Mouse (Mus musculus): ENCODE results near the gene Spag17. TPM values are rescaled to one million over a fixed set of nuclear protein-coding genes. Genes with fewer than 3 reads are reported as not detected.

The Spag17 gene
- polyA plus RNA-seq, 1 experiment from 2014 or later, result 0.80 TPM

DNA sequence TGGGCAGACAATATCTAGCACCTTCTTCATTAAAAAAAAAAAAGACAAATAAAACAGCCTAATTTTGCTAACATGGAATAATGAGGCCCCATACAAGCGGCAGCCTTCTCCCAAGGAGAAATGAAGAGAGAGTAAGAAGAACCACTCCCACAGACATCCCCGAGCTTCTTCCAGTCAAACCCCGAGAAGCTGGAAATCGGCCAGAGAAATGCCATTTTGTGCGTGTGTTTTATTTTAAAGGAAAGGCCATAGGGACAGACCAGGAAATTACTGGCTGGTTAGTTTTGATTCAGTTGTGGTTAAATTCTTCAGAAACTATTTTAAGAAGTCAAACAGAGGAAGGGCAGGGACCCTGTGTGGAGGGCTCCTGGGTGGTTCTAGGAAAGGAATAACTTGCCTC lies 85.6 kb downstream of the Spag17 start:
- no peak overlapping the region for H3K4me2 ChIP-seq
- no peaks in the 10 kb centered on the region for H3K36me3 ChIP-seq
- H3K4me1 ChIP-seq (replicated peaks), result no peaks in the 10 kb centered on the region
- no peak for ATAC-seq (ENCODE audit: low FRiP score, low read depth)
- H3K27ac ChIP-seq (replicated peaks), result no peak overlapping the region
- 62% methylated on average over 5 of the region's 5 CpGs for WGBS
- H3K4me3 ChIP-seq, result no peak overlapping the region
- no peaks in the 10 kb centered on the region for H3K9me3 ChIP-seq
- H3K27me3 ChIP-seq, result no peaks in the 10 kb centered on the region
- H3K9ac ChIP-seq, result no peak overlapping the region

DNA sequence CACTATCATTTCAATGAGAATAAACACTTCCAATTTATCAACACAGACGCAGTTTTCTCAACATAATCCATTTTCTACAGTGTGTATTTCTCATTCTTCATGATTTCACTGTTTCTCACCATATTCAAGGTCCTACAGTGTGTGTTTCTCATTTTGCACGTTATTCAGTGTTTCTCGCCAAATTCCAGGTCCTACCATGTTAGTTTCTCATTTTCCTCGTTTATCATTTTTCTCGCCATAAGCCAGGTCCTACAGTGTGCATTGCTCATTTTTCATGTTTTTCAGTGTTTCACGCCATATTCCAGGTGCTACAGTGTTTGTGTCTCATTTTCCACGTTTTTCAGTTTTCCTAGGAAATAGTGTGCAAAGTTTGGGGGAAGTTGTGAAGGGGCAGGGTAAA lies 95.8 kb downstream of the Spag17 start:
- H3K4me2 ChIP-seq, result no peak overlapping the region
- no peak for ATAC-seq (ENCODE audit: low FRiP score, low read depth)
- no peaks in the 10 kb centered on the region for H3K36me3 ChIP-seq
- H3K27me3 ChIP-seq, result no peaks in the 10 kb centered on the region
- no peak overlapping the region for H3K27ac ChIP-seq (replicated peaks)
- 68% methylated on average over 7 of the region's 7 CpGs for WGBS
- H3K4me3 ChIP-seq, result no peak overlapping the region
- H3K9ac ChIP-seq, result no peak overlapping the region
- no peaks in the 10 kb centered on the region for H3K9me3 ChIP-seq
- H3K4me1 ChIP-seq (replicated peaks), result no peaks in the 10 kb centered on the region

DNA sequence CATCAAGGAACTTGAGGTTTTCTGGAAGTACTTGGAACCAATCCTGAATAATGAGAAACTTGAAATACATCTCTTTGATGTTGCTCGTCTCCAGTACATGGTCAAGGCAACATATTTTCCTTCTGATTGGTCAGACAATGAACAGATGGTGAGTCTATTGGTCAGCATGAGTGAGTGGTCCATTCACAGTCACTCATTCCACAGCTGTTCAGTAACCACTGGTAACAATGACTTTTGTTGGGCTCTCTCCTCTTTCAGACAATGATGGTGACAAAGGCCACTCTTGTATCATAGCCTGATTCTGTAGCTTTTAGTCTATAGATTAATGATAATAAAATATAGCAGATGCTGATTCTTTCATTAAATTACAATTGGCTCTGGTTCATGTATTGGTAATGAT lies 119.5 kb downstream of the Spag17 start:
- H3K9me3 ChIP-seq, result no peaks in the 10 kb centered on the region
- 31% methylated on average over 1 of the region's 1 CpGs for WGBS
- no peaks in the 10 kb centered on the region for H3K36me3 ChIP-seq
- no peaks in the 10 kb centered on the region for H3K27me3 ChIP-seq
- H3K4me2 ChIP-seq, result no peak overlapping the region
- H3K9ac ChIP-seq, result no peak overlapping the region
- H3K4me3 ChIP-seq, result no peak overlapping the region
- no peak overlapping the region for H3K27ac ChIP-seq (replicated peaks)
- H3K4me1 ChIP-seq (replicated peaks), result no peaks in the 10 kb centered on the region
- ATAC-seq (ENCODE audit: low FRiP score, low read depth), result no peak

DNA sequence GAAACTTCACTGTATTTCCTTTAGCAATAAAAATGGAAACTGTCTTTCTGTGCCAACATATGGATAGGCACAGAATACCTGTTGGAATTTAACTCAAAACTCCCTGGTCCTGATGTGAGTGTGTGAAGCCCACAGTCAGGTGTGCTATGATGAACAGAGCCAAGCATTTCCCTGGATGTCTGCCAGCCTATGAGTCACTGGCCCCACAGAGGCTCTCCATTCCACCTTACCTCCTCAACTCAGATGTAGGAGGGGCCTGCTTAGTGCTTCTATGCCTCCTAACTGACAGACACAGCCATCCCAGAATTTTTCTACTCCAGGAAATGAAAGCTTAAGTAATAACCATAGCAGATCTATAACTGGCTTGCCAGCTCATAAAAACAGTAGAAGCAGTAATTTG lies 124.6 kb downstream of the Spag17 start:
- Histone ChIP-seq H3K9me3 (no peaks in the 10 kb centered on the region), H3K9ac (no peak overlapping the region), H3K4me1 (replicated peaks) (no peaks in the 10 kb centered on the region), H3K4me3 (no peak overlapping the region), H3K36me3 (no peaks in the 10 kb centered on the region), H3K27me3 (no peaks in the 10 kb centered on the region), H3K27ac (replicated peaks) (no peak overlapping the region), H3K4me2 (no peak overlapping the region)
- no peak for ATAC-seq (ENCODE audit: low FRiP score, low read depth)

DNA sequence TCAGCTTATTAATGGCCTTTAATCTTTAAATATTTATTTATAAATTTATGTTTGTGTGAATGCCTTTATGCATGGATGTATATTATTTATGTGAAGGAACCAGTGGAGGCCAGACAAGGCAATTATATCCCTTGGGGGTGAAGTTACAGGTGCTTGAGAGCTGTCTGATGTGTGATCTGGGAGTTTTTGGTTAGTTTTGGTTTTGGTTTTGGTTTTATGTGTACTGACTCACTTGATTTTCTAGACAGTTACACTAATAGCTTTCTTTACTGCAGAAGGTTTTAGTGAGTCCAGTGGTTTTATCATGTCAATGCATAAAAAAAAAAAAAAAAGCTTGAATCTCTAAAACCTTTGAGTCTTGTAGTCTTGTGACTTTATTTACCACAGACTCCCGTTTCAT lies 128.9 kb downstream of the Spag17 start:
- 93% methylated on average over 1 of the region's 1 CpGs for WGBS
- H3K27ac ChIP-seq (replicated peaks), result no peak overlapping the region
- no peak overlapping the region for H3K9ac ChIP-seq
- H3K9me3 ChIP-seq, result peaks cover 4% of the 10 kb centered on the region; the same call in 1 of the 2 replicates
- H3K27me3 ChIP-seq, result no peaks in the 10 kb centered on the region
- H3K36me3 ChIP-seq, result no peaks in the 10 kb centered on the region
- H3K4me3 ChIP-seq, result no peak overlapping the region
- H3K4me1 ChIP-seq (replicated peaks), result no peaks in the 10 kb centered on the region
- ATAC-seq (ENCODE audit: low FRiP score, low read depth), result no peak
- H3K4me2 ChIP-seq, result no peak overlapping the region

DNA sequence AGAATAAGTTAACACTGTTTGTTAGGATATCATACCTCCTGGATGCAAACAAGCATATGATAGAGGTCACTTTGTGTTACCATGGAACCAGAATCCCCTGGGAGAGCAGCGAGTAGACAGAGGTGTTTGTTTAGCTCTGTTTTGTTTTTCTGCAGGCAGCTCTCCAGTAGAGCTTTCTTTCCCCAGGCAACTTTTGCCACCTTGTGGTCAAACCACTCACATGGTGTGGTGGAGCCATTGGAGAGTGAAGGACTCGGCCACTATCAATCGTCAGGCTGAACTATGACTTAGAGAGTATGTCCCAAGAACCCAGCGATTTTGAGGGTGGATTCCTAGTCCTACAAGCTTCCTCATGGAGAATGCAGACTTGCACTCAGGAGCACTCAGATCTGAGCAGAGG lies 146.1 kb downstream of the Spag17 start:
- 46% methylated on average over 4 of the region's 4 CpGs for WGBS
- Histone ChIP-seq H3K9me3 (no peaks in the 10 kb centered on the region), H3K36me3 (no peaks in the 10 kb centered on the region), H3K27ac (replicated peaks) (no peak overlapping the region), H3K4me2 (no peak overlapping the region), H3K4me3 (no peak overlapping the region), H3K9ac (no peak overlapping the region), H3K27me3 (no peaks in the 10 kb centered on the region), H3K4me1 (replicated peaks) (no peaks in the 10 kb centered on the region)
- 0 out of 2 replicates have a peak, but pooled peaks have one; percentile 48 for ATAC-seq (ENCODE audit: low FRiP score, low read depth)

DNA sequence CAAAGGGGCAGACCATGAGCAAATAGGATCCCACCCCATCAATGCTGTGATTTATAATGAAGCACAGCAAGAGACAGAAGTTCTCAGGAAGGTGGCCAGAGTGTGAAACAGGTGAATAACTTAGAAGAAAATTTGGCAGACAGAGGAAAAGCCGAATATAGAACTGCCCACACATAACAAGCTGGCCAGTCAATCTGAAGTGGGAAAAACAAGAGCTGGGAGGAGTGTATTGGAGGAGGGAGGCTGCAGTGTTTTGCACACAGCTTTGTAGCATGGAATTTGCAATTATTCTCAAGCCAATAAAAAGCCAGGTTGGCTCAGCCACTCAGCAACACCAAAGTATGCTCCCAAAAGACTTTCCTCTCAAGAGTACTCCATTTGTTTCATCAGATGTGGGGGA lies 147.8 kb downstream of the Spag17 start:
- ATAC-seq (ENCODE audit: low FRiP score, low read depth), result no peak
- Histone ChIP-seq H3K4me2 (no peak overlapping the region), H3K9me3 (no peaks in the 10 kb centered on the region), H3K27ac (replicated peaks) (no peak overlapping the region), H3K27me3 (no peaks in the 10 kb centered on the region), H3K4me1 (replicated peaks) (no peaks in the 10 kb centered on the region), H3K4me3 (no peak overlapping the region), H3K36me3 (no peaks in the 10 kb centered on the region), H3K9ac (no peak overlapping the region)
- WGBS, result 76% methylated on average over 1 of the region's 1 CpGs

DNA sequence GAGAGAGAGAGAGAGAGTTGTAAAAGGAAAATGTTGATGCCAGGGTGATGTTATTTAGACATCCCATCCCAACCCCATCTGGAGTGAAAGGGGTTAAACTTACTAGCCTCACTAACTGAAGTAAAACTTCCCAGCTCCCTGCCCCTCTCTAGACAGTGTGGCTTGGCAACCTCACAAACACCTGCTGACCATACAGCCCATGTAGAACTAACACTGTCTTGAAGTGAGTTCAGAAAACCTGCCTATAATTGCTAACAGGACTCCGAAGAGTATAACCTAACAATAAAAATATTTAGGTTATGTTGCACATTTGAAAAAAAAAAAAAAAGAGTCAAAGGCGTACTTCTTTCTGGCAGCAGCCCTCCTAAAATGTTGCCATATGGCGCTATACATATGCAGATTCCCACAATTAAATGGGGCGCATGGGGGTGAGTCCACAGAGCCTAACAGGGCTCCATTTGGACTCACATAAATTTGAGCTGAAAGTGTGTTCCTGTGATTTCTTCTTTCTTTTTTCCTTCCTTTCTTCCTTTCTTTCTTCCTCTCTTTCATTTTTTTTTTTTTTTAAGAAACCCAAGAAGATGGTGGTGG lies 149.3 kb downstream of the Spag17 start:
- Histone ChIP-seq H3K27me3 (no peaks in the 10 kb centered on the region), H3K9ac (no peak overlapping the region), H3K9me3 (no peaks in the 10 kb centered on the region), H3K4me1 (replicated peaks) (no peaks in the 10 kb centered on the region), H3K27ac (replicated peaks) (no peak overlapping the region), H3K4me3 (no peak overlapping the region), H3K4me2 (no peak overlapping the region), H3K36me3 (no peaks in the 10 kb centered on the region)
- ATAC-seq (ENCODE audit: low FRiP score, low read depth), result no peak
- WGBS, result 57% methylated on average over 4 of the region's 4 CpGs

DNA sequence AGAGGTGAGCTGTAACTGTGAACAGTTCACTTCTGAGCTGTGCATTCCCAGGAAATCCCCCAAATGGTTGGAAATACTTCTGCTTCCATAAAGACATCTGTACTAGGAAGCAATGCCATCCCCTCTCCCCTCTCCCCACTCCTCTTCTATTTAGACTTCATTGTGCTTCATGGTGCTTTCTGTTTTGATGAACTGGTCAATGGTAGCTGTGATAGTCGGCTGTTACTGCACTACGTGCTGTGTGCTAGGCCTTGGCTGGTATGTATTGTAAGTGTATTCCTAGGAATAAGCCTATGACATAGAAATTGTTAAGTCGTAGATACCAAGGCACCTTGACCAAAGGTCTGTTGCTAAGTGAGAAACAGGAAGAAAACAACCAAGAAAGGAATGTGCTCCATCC lies 149.9 kb downstream of the Spag17 start:
- no peaks in the 10 kb centered on the region for H3K27me3 ChIP-seq
- H3K36me3 ChIP-seq, result no peaks in the 10 kb centered on the region
- no peaks in the 10 kb centered on the region for H3K9me3 ChIP-seq
- H3K9ac ChIP-seq, result no peak overlapping the region
- no peaks in the 10 kb centered on the region for H3K4me1 ChIP-seq (replicated peaks)
- ATAC-seq (ENCODE audit: low FRiP score, low read depth), result no peak
- H3K27ac ChIP-seq (replicated peaks), result no peak overlapping the region
- H3K4me2 ChIP-seq, result no peak overlapping the region
- H3K4me3 ChIP-seq, result no peak overlapping the region
- WGBS, result 72% methylated on average over 3 of the region's 3 CpGs

DNA sequence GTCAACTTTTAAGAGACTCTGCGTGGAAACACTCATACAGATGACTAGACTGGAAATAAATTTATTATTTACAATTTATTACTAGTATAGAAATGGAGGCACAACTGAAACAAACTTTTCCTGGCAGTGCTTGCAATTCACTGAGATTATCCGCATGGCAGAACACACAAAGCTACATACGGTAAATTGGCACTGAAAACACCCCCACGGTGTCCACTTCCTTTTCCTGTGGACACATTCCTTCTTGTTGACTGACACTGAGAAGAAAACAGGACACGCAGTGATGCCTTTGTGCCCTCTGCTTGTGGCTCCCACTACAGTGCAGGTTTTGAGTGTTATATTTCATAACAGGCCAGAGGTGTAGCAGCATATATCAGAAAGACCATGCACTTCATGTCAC lies 151.6 kb downstream of the Spag17 start:
- no peak overlapping the region for H3K4me2 ChIP-seq
- ATAC-seq (ENCODE audit: low FRiP score, low read depth), result no peak

DNA sequence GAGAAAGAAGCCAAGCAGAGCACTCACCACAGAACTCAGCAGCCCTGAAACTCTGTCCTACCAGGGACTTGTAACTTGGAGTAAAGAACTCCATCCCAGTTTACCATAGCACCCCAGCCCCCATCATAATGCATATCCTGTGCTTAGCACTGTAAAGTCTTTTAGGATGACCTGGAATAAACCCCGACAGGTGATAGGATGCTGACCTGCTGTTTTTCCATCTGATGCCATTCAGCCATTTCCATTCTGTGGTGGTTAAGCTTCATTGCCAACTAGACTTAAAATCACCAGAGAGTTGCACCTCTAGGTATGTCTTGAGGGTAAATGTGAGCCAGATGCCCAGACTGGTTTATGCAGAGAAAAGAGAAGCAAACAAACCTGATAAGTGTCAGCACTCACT lies 189.2 kb downstream of the Spag17 start:
- WGBS, result 84% methylated on average over 1 of the region's 1 CpGs
- H3K4me2 ChIP-seq, result no peak overlapping the region
- H3K36me3 ChIP-seq, result no peaks in the 10 kb centered on the region
- H3K9me3 ChIP-seq, result no peaks in the 10 kb centered on the region
- H3K4me1 ChIP-seq (replicated peaks), result no peaks in the 10 kb centered on the region
- no peak for ATAC-seq (ENCODE audit: low FRiP score, low read depth)
- no peak overlapping the region for H3K9ac ChIP-seq
- no peak overlapping the region for H3K4me3 ChIP-seq
- H3K27me3 ChIP-seq, result no peaks in the 10 kb centered on the region
- H3K27ac ChIP-seq (replicated peaks), result no peak overlapping the region

More for the DNA sequence above, 151.6 kb downstream of the Spag17 start:
- Histone ChIP-seq H3K27me3 (no peaks in the 10 kb centered on the region), H3K4me3 (no peak overlapping the region), H3K9me3 (no peaks in the 10 kb centered on the region), H3K9ac (no peak overlapping the region), H3K36me3 (no peaks in the 10 kb centered on the region), H3K4me1 (replicated peaks) (no peaks in the 10 kb centered on the region), H3K27ac (replicated peaks) (no peak overlapping the region)
- 66% methylated on average over 5 of the region's 5 CpGs for WGBS

DNA sequence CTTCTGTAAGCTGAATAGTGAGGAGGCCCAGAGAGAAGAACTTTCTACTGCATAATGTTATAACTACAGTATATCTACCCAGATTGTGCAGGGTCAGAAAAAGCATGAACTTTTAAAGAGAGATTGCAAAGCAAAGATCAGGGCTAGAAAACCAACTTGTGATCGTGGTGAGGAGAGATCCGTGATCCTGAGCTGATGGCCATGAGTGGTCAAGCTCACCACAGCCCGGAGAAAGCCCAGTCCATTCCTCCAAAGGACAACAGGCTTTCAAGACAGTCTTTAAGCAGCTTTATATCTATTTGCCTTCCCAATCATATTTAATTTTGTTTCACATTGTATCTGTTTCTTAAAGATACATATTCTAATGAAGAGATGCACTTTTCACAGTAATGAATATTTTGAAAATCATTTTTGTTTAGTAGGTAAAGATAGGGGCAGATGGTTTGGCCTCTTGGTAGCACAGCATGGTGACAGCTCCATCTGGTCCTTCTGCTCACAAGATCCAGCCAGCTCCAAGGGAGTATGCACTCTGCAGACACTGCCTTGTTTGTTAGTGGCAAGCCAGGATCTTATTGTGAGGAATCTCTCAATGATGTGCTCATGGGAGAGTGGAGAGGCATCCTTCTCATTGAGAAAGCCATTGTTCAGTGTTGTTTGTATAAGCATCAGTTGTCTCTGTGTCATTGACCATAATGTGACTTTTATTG lies 217.3 kb downstream of the Spag17 start:
- Histone ChIP-seq H3K9ac (no peak overlapping the region), H3K36me3 (no peaks in the 10 kb centered on the region), H3K27me3 (no peaks in the 10 kb centered on the region), H3K4me1 (replicated peaks) (no peaks in the 10 kb centered on the region), H3K4me3 (no peak overlapping the region), H3K4me2 (no peak overlapping the region), H3K27ac (replicated peaks) (no peak overlapping the region), H3K9me3 (no peaks in the 10 kb centered on the region)
- WGBS, result 88% methylated on average over 3 of the region's 3 CpGs
- no peak for ATAC-seq (ENCODE audit: low FRiP score, low read depth)

DNA sequence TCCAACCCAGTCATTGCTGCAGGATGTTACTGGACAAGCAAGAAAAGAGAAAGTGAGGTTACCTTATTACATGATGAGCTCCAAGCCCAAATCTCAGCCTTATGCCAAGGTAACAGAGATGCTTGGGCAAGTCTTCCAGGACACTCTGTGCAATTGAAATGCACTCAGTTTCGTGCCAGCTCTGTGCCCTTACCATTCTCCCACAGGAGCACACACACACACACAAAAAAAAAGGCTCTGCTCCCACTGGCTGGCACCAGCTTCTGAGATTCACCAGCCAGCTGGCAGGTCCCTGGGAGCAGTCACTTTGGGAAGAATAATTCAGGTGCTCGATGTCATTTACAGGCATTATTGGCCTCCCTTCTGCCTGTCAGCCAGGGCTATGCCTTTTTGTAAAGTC lies 221.5 kb downstream of the Spag17 start:
- ATAC-seq (ENCODE audit: low FRiP score, low read depth), result no peak
- H3K9ac ChIP-seq, result no peak overlapping the region
- H3K4me3 ChIP-seq, result no peak overlapping the region
- no peaks in the 10 kb centered on the region for H3K9me3 ChIP-seq
- no peak overlapping the region for H3K4me2 ChIP-seq
- 59% methylated on average over 2 of the region's 2 CpGs for WGBS
- no peaks in the 10 kb centered on the region for H3K4me1 ChIP-seq (replicated peaks)
- no peaks in the 10 kb centered on the region for H3K36me3 ChIP-seq
- no peaks in the 10 kb centered on the region for H3K27me3 ChIP-seq
- H3K27ac ChIP-seq (replicated peaks), result no peak overlapping the region

Data from hindbrain, embryonic 15.5 days (tissue).